ENCODE assay signal across 8 mouse cellular contexts in the genomic region with DNA sequence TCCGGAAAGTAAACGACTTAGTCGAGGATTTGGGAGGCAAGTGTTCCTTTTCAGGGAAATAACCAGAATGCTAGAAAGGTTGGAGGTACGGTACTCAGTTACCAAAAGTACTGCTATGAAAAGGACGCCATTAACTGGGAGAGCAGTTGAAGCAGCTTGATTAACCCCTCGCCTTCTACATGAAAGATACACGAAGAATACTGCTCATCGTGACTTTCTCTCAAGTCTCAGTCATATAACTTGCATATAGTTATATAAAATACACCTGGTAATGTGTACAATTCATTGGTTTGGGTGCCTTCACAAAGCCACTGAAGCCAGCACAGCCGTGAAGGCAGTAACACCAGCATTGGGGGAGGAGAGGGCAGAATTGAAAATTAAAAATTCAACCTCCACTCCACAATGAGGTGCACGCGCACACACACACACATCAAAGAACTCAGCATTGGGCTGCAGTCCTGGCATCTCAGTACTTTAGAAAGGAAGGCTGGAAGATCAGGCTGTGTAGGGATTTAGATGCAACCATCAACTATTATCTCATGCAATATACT. TPM values are rescaled to one million over a fixed set of nuclear protein-coding genes. Genes with fewer than 3 reads are reported as not detected.
DNase-seq lines count a peak whose midpoint lies in the region; ATAC-seq and TF ChIP-seq lines count a peak whose summit lies in the region.

No protein-coding gene starts in this region.

- WGBS in spleen, adult 2 months: 29% methylated on average over 11 of the region's 11 CpGs
- WGBS in limb, embryonic 11.5 days: 34% methylated on average over 11 of the region's 11 CpGs
- 30% methylated on average over 11 of the region's 11 CpGs for WGBS in stomach, embryonic 15.5 days

- TF ChIP-seq CTCF in spleen, adult 2 months (IDR thresholded peaks at IDR 0.05; ENCODE audit: extremely low read depth, insufficient read depth, insufficient read length, insufficient replicate concordance): no peak

- peak overlapping the region; percentile 63; the same call in 1 of the 2 replicates for H3K9ac ChIP-seq in limb, embryonic 11.5 days (ENCODE audit: low read length)
- no peak overlapping the region for H3K9ac ChIP-seq in stomach, embryonic 15.5 days

- peak overlapping the region; percentile 62 for H3K4me2 ChIP-seq in limb, embryonic 11.5 days (ENCODE audit: low read depth, severe bottlenecking)
- H3K4me2 ChIP-seq in stomach, embryonic 15.5 days: peak overlapping the region; percentile 69

- H3K4me1 ChIP-seq in spleen, adult 2 months (ENCODE audit: control insufficient read depth, insufficient read depth, insufficient read length): no peaks in the 10 kb centered on the region; the same call in 1 of the 2 replicates
- H3K4me1 ChIP-seq in limb, embryonic 11.5 days (ENCODE audit: control insufficient read depth, insufficient read depth, low read length): no peaks in the 10 kb centered on the region
- no peaks in the 10 kb centered on the region for H3K4me1 ChIP-seq in stomach, embryonic 15.5 days

- no peak for TF ChIP-seq POLR2A in spleen, adult 2 months (IDR thresholded peaks at IDR 0.05; ENCODE audit: low read depth, low read length)

- no peaks in the 10 kb centered on the region for H3K27me3 ChIP-seq in spleen, adult 2 months (ENCODE audit: control insufficient read depth, insufficient read depth, low read length)
- H3K27me3 ChIP-seq in limb, embryonic 11.5 days (ENCODE audit: control insufficient read depth, insufficient read depth, low read length): no peaks in the 10 kb centered on the region
- no peaks in the 10 kb centered on the region for H3K27me3 ChIP-seq in stomach, embryonic 15.5 days (replicated peaks)

- DNase-seq in frontal cortex, postnatal 10 days (ENCODE audit: low spot score in 2 of 2): no peak
- no peak for DNase-seq in spleen, adult 2 months (ENCODE audit: low read depth in 1 of 2, low spot score in 2 of 2)
- DNase-seq in spleen, adult 12 weeks (ENCODE audit: low spot score): no peak
- DNase-seq in limb, embryonic 11.5 days (ENCODE audit: low spot score): peak; percentile 27
- no peak for DNase-seq in spleen, postnatal 36 days (ENCODE audit: low spot score in 2 of 2)
- no peak for DNase-seq in natural killer cell, adult 2 months (ENCODE audit: low spot score in 2 of 2)

- no peaks in the 10 kb centered on the region for H3K9me3 ChIP-seq in limb, embryonic 11.5 days (ENCODE audit: control insufficient read depth, low read length)
- H3K9me3 ChIP-seq in stomach, embryonic 15.5 days: no peaks in the 10 kb centered on the region

- ATAC-seq in frontal cortex, adult (ENCODE audit: low TSS enrichment): peak; percentile 26
- peak; percentile 52; the same call in 1 of the 2 replicates for ATAC-seq in limb, embryonic 11.5 days (ENCODE audit: insufficient number of reproducible peaks, low FRiP score, low TSS enrichment, low read depth)
- ATAC-seq in stomach, embryonic 15.5 days (ENCODE audit: insufficient read depth, low FRiP score, low read depth): no peak

- peak overlapping the region; percentile 77 for H3K27ac ChIP-seq in spleen, adult 2 months (ENCODE audit: insufficient read depth, low read length)
- 0 out of 2 replicates have a peak overlapping the region, but pooled peaks have one; percentile 30 for H3K27ac ChIP-seq in limb, embryonic 11.5 days (replicated peaks; ENCODE audit: low read depth, low read length)
- H3K27ac ChIP-seq in stomach, embryonic 15.5 days: 0 out of 2 replicates have a peak overlapping the region, but pooled peaks have one; percentile 54

- H3K36me3 ChIP-seq in spleen, adult 2 months (ENCODE audit: control insufficient read depth, insufficient read depth, low read length): peaks cover 22% of the 10 kb centered on the region
- peaks cover 33% of the 10 kb centered on the region for H3K36me3 ChIP-seq in limb, embryonic 11.5 days (ENCODE audit: control insufficient read depth, insufficient read depth, low read length)
- peaks cover 20% of the 10 kb centered on the region; the same call in 1 of the 2 replicates for H3K36me3 ChIP-seq in stomach, embryonic 15.5 days

- H3K4me3 ChIP-seq in spleen, adult 2 months (ENCODE audit: extremely low read depth, insufficient read depth, insufficient read length): peak overlapping the region; percentile 99
- peak overlapping the region; percentile 59 for H3K4me3 ChIP-seq in limb, embryonic 11.5 days (ENCODE audit: low read depth, low read length)
- H3K4me3 ChIP-seq in stomach, embryonic 15.5 days (replicated peaks): peak overlapping the region; percentile 87

RNA-seq across cellular contexts. Expression of a gene that starts 0.4 kb away (rescaled TPM):
- polyA plus RNA-seq in spleen, adult 2 months (2012; rRNA removed): 1.0 and 1.2 TPM in 2 replicates
- polyA plus RNA-seq in limb, embryonic 11.5 days (2014; fragmentation: Nextera tagmentation; extraction: Ambion mirVana): 74.8 and 76.4 TPM in 2 replicates
- 63.1 and 65.6 TPM in 2 replicates for polyA plus RNA-seq in stomach, embryonic 15.5 days (2015; fragmentation: Nextera tagmentation; extraction: Ambion mirVana)

RNA-seq across cellular contexts. Expression of a gene that starts 10.7 kb away (rescaled TPM):
- 2.9 and 3.4 TPM in 2 replicates for polyA plus RNA-seq in spleen, adult 2 months (2012; rRNA removed)
- polyA plus RNA-seq in limb, embryonic 11.5 days (2014; fragmentation: Nextera tagmentation; extraction: Ambion mirVana): 184 TPM in 2 replicates
- polyA plus RNA-seq in stomach, embryonic 15.5 days (2015; fragmentation: Nextera tagmentation; extraction: Ambion mirVana): 88.9 and 92.0 TPM in 2 replicates

RNA-seq across cellular contexts. Expression of a gene that starts 54.7 kb away (rescaled TPM):
- polyA plus RNA-seq in spleen, adult 2 months (2012; rRNA removed): 4.1 and 5.3 TPM in 2 replicates
- polyA plus RNA-seq in limb, embryonic 11.5 days (2014; fragmentation: Nextera tagmentation; extraction: Ambion mirVana): 109 and 110 TPM in 2 replicates
- polyA plus RNA-seq in stomach, embryonic 15.5 days (2015; fragmentation: Nextera tagmentation; extraction: Ambion mirVana): 60.3 and 69.1 TPM in 2 replicates

Comparison
In these comparisons a context has a peak if more than half of its experiments do, and no peak if none do; other contexts are left out.
1. RNA of a gene that starts 0.4 kb away (polyA plus RNA-seq): 74.8 to 76.4 TPM in limb, embryonic 11.5 days and 63.1 to 65.6 TPM in stomach, embryonic 15.5 days; 1.0 to 1.2 TPM in spleen, adult 2 months; every median in the first group is over 10 times any median in the second.
2. RNA of a gene that starts 10.7 kb away (polyA plus RNA-seq): 184 TPM in limb, embryonic 11.5 days and 88.9 to 92.0 TPM in stomach, embryonic 15.5 days; 2.9 to 3.4 TPM in spleen, adult 2 months; every median in the first group is over 10 times any median in the second.
3. Peak in every context shown above with its lines, with median percentiles within 50 percentile points of each other: H3K27ac ChIP-seq and H3K4me3 ChIP-seq.